Mouse (Mus musculus): ENCODE measurements at regions not wholly inside any gene's neighbourhood (a gene's known extent, or its start where the extent isn't known, plus 50 kb on each side); places are given as distances from the start of the nearest gene placed in this dataset.

GRCm38 (mm10) chr10:66851841-66852240, 244.1 kb upstream of the Jmjd1c start:
- H3K4me3 ChIP-seq (ENCODE audit: extremely low read depth, insufficient read depth, insufficient read length) = no peak overlapping the region
- H3K36me3 ChIP-seq (ENCODE audit: control insufficient read depth, insufficient read depth, low read length) = no peaks in the 10 kb centered on the region
- DNase-seq (ENCODE audit: low read depth in 1 of 2, low spot score in 2 of 2) = no peak
- H3K27ac ChIP-seq (ENCODE audit: insufficient read depth, low read length) = no peak overlapping the region
- H3K27me3 ChIP-seq (ENCODE audit: control insufficient read depth, insufficient read depth, low read length) = no peaks in the 10 kb centered on the region
- WGBS = 75% methylated on average over 5 of the region's 5 CpGs
- no peaks in the 10 kb centered on the region; the same call in 1 of the 2 replicates for H3K4me1 ChIP-seq (ENCODE audit: control insufficient read depth, insufficient read depth, insufficient read length)
- TF ChIP-seq CTCF (IDR thresholded peaks at IDR 0.05; ENCODE audit: extremely low read depth, insufficient read depth, insufficient read length, insufficient replicate concordance) (no peak), POLR2A (IDR thresholded peaks at IDR 0.05; ENCODE audit: low read depth, low read length) (no peak)

- Histone ChIP-seq H3K27ac (ENCODE audit: insufficient read depth, low read length) (no peak overlapping the region), H3K4me1 (ENCODE audit: control insufficient read depth, insufficient read depth, insufficient read length) (no peaks in the 10 kb centered on the region; the same call in 1 of the 2 replicates), H3K36me3 (ENCODE audit: control insufficient read depth, insufficient read depth, low read length) (no peaks in the 10 kb centered on the region), H3K27me3 (ENCODE audit: control insufficient read depth, insufficient read depth, low read length) (no peaks in the 10 kb centered on the region), H3K4me3 (ENCODE audit: extremely low read depth, insufficient read depth, insufficient read length) (no peak overlapping the region)
- TF ChIP-seq CTCF (IDR thresholded peaks at IDR 0.05; ENCODE audit: extremely low read depth, insufficient read depth, insufficient read length, insufficient replicate concordance) (no peak), POLR2A (IDR thresholded peaks at IDR 0.05; ENCODE audit: low read depth, low read length) (no peak)
- no peak for DNase-seq (ENCODE audit: low read depth in 1 of 2, low spot score in 2 of 2)
- WGBS = 7% methylated on average over 5 of the region's 5 CpGs
These were observed 243.2 kb upstream of the Jmjd1c start for GRCm38 (mm10) chr10:66852708-66853107.

GRCm38 (mm10) chr10:66853258-66853657, 242.7 kb upstream of the Jmjd1c start:
- Histone ChIP-seq H3K4me3 (ENCODE audit: extremely low read depth, insufficient read depth, insufficient read length) (no peak overlapping the region), H3K27me3 (ENCODE audit: control insufficient read depth, insufficient read depth, low read length) (no peaks in the 10 kb centered on the region), H3K4me1 (ENCODE audit: control insufficient read depth, insufficient read depth, insufficient read length) (no peaks in the 10 kb centered on the region; the same call in 1 of the 2 replicates), H3K27ac (ENCODE audit: insufficient read depth, low read length) (no peak overlapping the region), H3K36me3 (ENCODE audit: control insufficient read depth, insufficient read depth, low read length) (no peaks in the 10 kb centered on the region)
- 6% methylated on average over 13 of the region's 13 CpGs for WGBS
- TF ChIP-seq CTCF (IDR thresholded peaks at IDR 0.05; ENCODE audit: extremely low read depth, insufficient read depth, insufficient read length, insufficient replicate concordance) (peak; percentile 61; the same call in 1 of the 2 replicates), POLR2A (IDR thresholded peaks at IDR 0.05; ENCODE audit: low read depth, low read length) (no peak)
- DNase-seq (ENCODE audit: low read depth in 1 of 2, low spot score in 2 of 2) = peak; percentile 54 to 83

GRCm38 (mm10) chr10:66854895-66855294, 241.0 kb upstream of the Jmjd1c start:
- Histone ChIP-seq H3K27ac (ENCODE audit: insufficient read depth, low read length) (no peak overlapping the region), H3K4me1 (ENCODE audit: control insufficient read depth, insufficient read depth, insufficient read length) (no peaks in the 10 kb centered on the region; the same call in 1 of the 2 replicates), H3K36me3 (ENCODE audit: control insufficient read depth, insufficient read depth, low read length) (no peaks in the 10 kb centered on the region), H3K27me3 (ENCODE audit: control insufficient read depth, insufficient read depth, low read length) (no peaks in the 10 kb centered on the region), H3K4me3 (ENCODE audit: extremely low read depth, insufficient read depth, insufficient read length) (no peak overlapping the region)
- no peak for DNase-seq (ENCODE audit: low read depth in 1 of 2, low spot score in 2 of 2)
- TF ChIP-seq POLR2A (IDR thresholded peaks at IDR 0.05; ENCODE audit: low read depth, low read length) (no peak), CTCF (IDR thresholded peaks at IDR 0.05; ENCODE audit: extremely low read depth, insufficient read depth, insufficient read length, insufficient replicate concordance) (no peak)
- WGBS = 90% methylated on average over 9 of the region's 9 CpGs

GRCm38 (mm10) chr10:66857330-66857729, 238.6 kb upstream of the Jmjd1c start:
- no peaks in the 10 kb centered on the region for H3K36me3 ChIP-seq (ENCODE audit: control insufficient read depth, insufficient read depth, low read length)
- WGBS = 34% methylated on average over 7 of the region's 7 CpGs
- no peaks in the 10 kb centered on the region; the same call in 1 of the 2 replicates for H3K4me1 ChIP-seq (ENCODE audit: control insufficient read depth, insufficient read depth, insufficient read length)
- DNase-seq (ENCODE audit: low read depth in 1 of 2, low spot score in 2 of 2) = no peak
- no peak overlapping the region for H3K4me3 ChIP-seq (ENCODE audit: extremely low read depth, insufficient read depth, insufficient read length)
- TF ChIP-seq POLR2A (IDR thresholded peaks at IDR 0.05; ENCODE audit: low read depth, low read length) (no peak), CTCF (IDR thresholded peaks at IDR 0.05; ENCODE audit: extremely low read depth, insufficient read depth, insufficient read length, insufficient replicate concordance) (no peak)
- H3K27me3 ChIP-seq (ENCODE audit: control insufficient read depth, insufficient read depth, low read length) = no peaks in the 10 kb centered on the region
- H3K27ac ChIP-seq (ENCODE audit: insufficient read depth, low read length) = no peak overlapping the region

GRCm38 (mm10) chr10:66861421-66861820, 234.5 kb upstream of the Jmjd1c start:
- peaks cover 9% of the 10 kb centered on the region; the same call in 1 of the 2 replicates for H3K4me1 ChIP-seq (ENCODE audit: control insufficient read depth, insufficient read depth, insufficient read length)
- no peak for DNase-seq (ENCODE audit: low read depth in 1 of 2, low spot score in 2 of 2)
- no peak overlapping the region for H3K27ac ChIP-seq (ENCODE audit: insufficient read depth, low read length)
- WGBS = 85% methylated on average over 1 of the region's 1 CpGs
- no peaks in the 10 kb centered on the region for H3K36me3 ChIP-seq (ENCODE audit: control insufficient read depth, insufficient read depth, low read length)
- TF ChIP-seq CTCF (IDR thresholded peaks at IDR 0.05; ENCODE audit: extremely low read depth, insufficient read depth, insufficient read length, insufficient replicate concordance) (no peak), POLR2A (IDR thresholded peaks at IDR 0.05; ENCODE audit: low read depth, low read length) (no peak)
- no peak overlapping the region for H3K4me3 ChIP-seq (ENCODE audit: extremely low read depth, insufficient read depth, insufficient read length)
- no peaks in the 10 kb centered on the region for H3K27me3 ChIP-seq (ENCODE audit: control insufficient read depth, insufficient read depth, low read length)

GRCm38 (mm10) chr10:66864161-66864862, 231.6 kb upstream of the Jmjd1c start:
- peaks cover 9% of the 10 kb centered on the region; the same call in 1 of the 2 replicates for H3K4me1 ChIP-seq (ENCODE audit: control insufficient read depth, insufficient read depth, insufficient read length)
- TF ChIP-seq CTCF (IDR thresholded peaks at IDR 0.05; ENCODE audit: extremely low read depth, insufficient read depth, insufficient read length, insufficient replicate concordance) = peak; percentile 11; the same call in 1 of the 2 replicates
- no peak for TF ChIP-seq POLR2A (IDR thresholded peaks at IDR 0.05; ENCODE audit: low read depth, low read length)
- WGBS = 15% methylated on average over 14 of the region's 14 CpGs
- peak; percentile 33 to 55 for DNase-seq (ENCODE audit: low read depth in 1 of 2, low spot score in 2 of 2)
- peak overlapping the region; percentile 34; the same call in 1 of the 2 replicates for H3K27ac ChIP-seq (ENCODE audit: insufficient read depth, low read length)
- H3K4me3 ChIP-seq (ENCODE audit: extremely low read depth, insufficient read depth, insufficient read length) = peak overlapping the region; percentile 7; the same call in 1 of the 2 replicates
- no peaks in the 10 kb centered on the region for H3K36me3 ChIP-seq (ENCODE audit: control insufficient read depth, insufficient read depth, low read length)
- H3K27me3 ChIP-seq (ENCODE audit: control insufficient read depth, insufficient read depth, low read length) = no peaks in the 10 kb centered on the region
